Mouse (Mus musculus): Measurements from ENCODE around the gene Zdhhc16.

DNA sequence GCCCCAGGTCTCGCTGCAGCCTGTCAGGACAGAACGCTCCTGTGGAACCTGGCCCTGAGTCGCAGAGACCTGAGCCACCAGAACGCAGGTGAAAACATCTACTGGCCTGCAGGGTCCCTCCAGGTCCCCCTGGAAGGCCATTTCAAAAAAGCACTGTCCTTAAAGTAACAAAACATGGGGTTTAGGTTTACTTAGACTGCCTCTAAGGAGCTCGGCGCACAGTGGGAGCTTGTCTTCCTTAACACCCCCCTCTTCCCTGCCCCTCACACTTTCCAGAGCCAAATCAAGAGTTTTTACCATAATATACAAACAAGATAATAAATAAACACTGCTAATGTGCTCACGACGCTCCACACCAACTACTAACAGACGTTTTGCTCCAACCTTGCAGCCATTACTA, 49.4 kb upstream of the Zdhhc16 start:
- TF ChIP-seq CTCF (IDR thresholded peaks at IDR 0.05; ENCODE audit: low read depth) (no peak), EP300 (IDR thresholded peaks at IDR 0.05; ENCODE audit: low read depth) (no peak)

All from liver, postnatal 0 days (tissue).